Mouse (Mus musculus) bone marrow macrophage, adult 2 months (primary cell): ENCODE measurements at regions not wholly inside any gene's neighbourhood (a gene's known extent, or its start where the extent isn't known, plus 50 kb on each side); places are given as distances from the start of the nearest gene placed in this dataset.

Source experiments
- CTCF ChIP-seq: IDR thresholded peaks from 2 replicates; pipeline ENCODE4 v1.5.1; 2012; ENCODE audit warnings: low read depth, mild to moderate bottlenecking, low read length, moderate library complexity
- POLR2A ChIP-seq: IDR thresholded peaks from 2 replicates; pipeline ENCODE4 v1.6.1; 2012; ENCODE audit warnings: mild to moderate bottlenecking, low read depth, low read length, borderline replicate concordance

DNA sequence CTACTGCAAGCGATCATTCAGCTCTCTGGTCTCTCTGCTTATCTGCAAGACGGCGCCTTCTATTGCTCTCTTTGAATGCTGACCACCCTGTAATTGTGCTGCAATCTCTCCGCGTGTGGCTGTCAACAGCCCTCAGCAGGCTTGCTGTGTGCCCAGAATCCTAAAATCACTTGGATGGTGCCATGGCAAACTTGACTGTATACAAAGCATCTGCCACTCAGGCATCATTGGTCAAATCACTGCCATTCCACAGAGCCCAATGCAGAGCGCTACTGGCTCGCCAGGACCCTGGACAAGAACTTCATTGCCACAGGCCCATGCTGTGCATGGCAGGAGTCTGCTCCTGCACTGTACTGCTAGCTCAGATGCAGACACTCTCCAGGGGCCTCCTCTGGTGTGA is 142.3 kb upstream of the Tas2r119 start:
- TF ChIP-seq CTCF (no peak), POLR2A (no peak)
